Mouse (Mus musculus): ENCODE data around the gene Tmprss3. TPM values are rescaled to one million over a fixed set of nuclear protein-coding genes. Genes with fewer than 3 reads are reported as not detected.
A peak's percentile ranks its signal among the peaks of the same experiment; 100 is the strongest.

The Tmprss3 gene
- polyA plus RNA-seq, 1 experiment from 2014 or later = 0.16 TPM

DNA sequence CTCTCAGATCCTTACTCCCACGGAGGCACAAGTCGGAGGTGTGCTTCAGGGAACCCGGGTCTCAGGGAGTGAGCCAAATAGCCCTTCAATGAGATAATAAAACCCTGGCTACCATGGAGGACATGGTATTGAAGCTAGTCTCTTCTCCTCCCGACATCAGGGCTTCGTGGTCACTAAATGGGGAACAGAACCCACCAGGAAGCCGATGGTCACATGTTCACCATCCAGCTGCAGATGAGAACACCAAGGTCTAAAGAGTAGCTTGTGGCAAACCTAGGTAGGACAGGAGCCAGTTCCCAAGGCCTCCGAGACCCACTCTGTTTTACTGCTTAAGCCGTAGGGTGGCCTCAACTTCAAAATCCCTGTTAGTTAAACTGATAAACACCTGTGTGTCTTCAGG, 9.9 kb upstream of the Tmprss3 start:
- Histone ChIP-seq H3K4me3 (ENCODE audit: low read depth, low read length) (no peak overlapping the region), H3K27me3 (ENCODE audit: control insufficient read depth, insufficient read depth, low read length) (no peaks in the 10 kb centered on the region), H3K9me3 (ENCODE audit: control insufficient read depth, low read length) (no peaks in the 10 kb centered on the region), H3K4me1 (ENCODE audit: control insufficient read depth, insufficient read depth, low read length) (no peaks in the 10 kb centered on the region), H3K36me3 (ENCODE audit: control insufficient read depth, insufficient read depth, low read length) (no peaks in the 10 kb centered on the region), H3K9ac (ENCODE audit: low read length) (no peak overlapping the region), H3K27ac (ENCODE audit: low read depth, low read length) (no peak overlapping the region), H3K4me2 (no peak overlapping the region)
- no peak for DNase-seq (ENCODE audit: low spot score, missing footprints)
- ATAC-seq (ENCODE audit: low FRiP score) = no peak
- 91% methylated on average over 8 of the region's 8 CpGs for WGBS

DNA sequence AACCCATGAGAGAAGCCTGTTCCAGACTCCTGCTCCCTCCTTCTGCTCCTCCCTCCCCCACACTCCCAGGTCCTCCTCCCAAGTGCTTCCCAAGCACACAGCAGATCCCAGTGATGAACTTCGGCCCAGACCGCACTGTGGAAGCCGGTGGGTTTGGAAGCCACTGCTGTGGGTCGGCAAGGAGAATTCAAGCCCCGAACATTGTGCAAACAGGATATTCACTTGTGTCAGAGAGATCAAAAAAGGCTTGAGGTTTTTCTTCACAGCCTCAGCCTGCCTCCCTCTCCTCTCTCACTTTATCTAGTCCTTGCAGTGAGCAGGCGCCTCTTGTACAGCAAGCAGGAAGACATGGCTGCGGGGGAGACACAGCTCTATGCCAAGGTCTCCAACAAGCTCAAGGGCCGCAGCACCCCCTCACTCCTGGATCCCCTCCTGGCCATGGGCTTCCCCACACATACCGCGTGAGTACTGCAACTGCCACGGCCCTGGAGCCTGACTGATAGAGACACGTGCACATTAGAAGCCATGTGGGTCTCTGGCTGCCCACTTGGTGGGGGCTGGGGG, 9.1 kb upstream of the Tmprss3 start, which contains the start of gene Ubash3a:
Gene Ubash3a (plus strand): TSS at position 103 of the 564 bp plus-strand sequence.
- Histone ChIP-seq H3K27ac (ENCODE audit: low read depth, low read length) (no peak within 1 kb of the TSS), H3K27me3 (ENCODE audit: control insufficient read depth, insufficient read depth, low read length) (no peaks in the 10 kb centered on the region), H3K4me2 (no peak within 1 kb of the TSS), H3K4me3 (ENCODE audit: low read depth, low read length) (no peak within 1 kb of the TSS), H3K4me1 (ENCODE audit: control insufficient read depth, insufficient read depth, low read length) (no peaks in the 10 kb centered on the region), H3K9ac (ENCODE audit: low read length) (no peak within 1 kb of the TSS), H3K9me3 (ENCODE audit: control insufficient read depth, low read length) (no peaks in the 10 kb centered on the region), H3K36me3 (ENCODE audit: control insufficient read depth, insufficient read depth, low read length) (no peaks in the 10 kb centered on the region)
- WGBS = 86% methylated on average over 12 of the region's 12 CpGs
- DNase-seq (ENCODE audit: low spot score, missing footprints) (no peak), ATAC-seq (ENCODE audit: low FRiP score) (no peak)

GRCm38 (mm10) chr17:31196283-31196682, 2.5 kb downstream of the Tmprss3 start:
- Histone ChIP-seq H3K4me1 (ENCODE audit: control insufficient read depth, insufficient read depth, low read length) (no peaks in the 10 kb centered on the region), H3K4me2 (no peak overlapping the region), H3K9me3 (ENCODE audit: control insufficient read depth, low read length) (no peaks in the 10 kb centered on the region), H3K9ac (ENCODE audit: low read length) (no peak overlapping the region), H3K27me3 (ENCODE audit: control insufficient read depth, insufficient read depth, low read length) (no peaks in the 10 kb centered on the region), H3K4me3 (ENCODE audit: low read depth, low read length) (no peak overlapping the region), H3K36me3 (ENCODE audit: control insufficient read depth, insufficient read depth, low read length) (no peaks in the 10 kb centered on the region), H3K27ac (ENCODE audit: low read depth, low read length) (no peak overlapping the region)
- WGBS = 90% methylated on average over 7 of the region's 7 CpGs
- ATAC-seq (ENCODE audit: low FRiP score) (no peak), DNase-seq (ENCODE audit: low spot score, missing footprints) (no peak)

DNA sequence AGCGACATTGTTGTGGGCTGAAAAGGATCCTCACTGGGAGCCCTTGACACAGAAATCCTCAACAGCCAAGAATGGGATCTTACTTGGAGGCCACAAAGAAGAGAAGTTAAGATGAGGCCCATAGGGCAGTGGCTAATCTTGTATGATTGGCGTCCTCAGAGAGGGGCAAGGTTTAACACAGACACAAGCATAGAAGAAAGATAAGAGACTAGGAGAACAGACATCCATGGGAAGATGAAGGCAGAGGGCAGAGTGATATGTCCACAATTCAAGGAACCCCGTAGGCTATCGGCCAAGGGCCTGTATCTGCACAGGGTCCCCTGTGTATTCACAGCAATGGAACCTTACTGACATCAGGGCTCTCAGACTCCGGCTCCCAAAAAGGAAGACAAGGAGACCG, 3.6 kb downstream of the Tmprss3 start:
- DNase-seq (ENCODE audit: low spot score, missing footprints) = no peak
- Histone ChIP-seq H3K27me3 (ENCODE audit: control insufficient read depth, insufficient read depth, low read length) (no peaks in the 10 kb centered on the region), H3K4me2 (no peak overlapping the region), H3K4me1 (ENCODE audit: control insufficient read depth, insufficient read depth, low read length) (no peaks in the 10 kb centered on the region), H3K9me3 (ENCODE audit: control insufficient read depth, low read length) (no peaks in the 10 kb centered on the region), H3K36me3 (ENCODE audit: control insufficient read depth, insufficient read depth, low read length) (no peaks in the 10 kb centered on the region), H3K9ac (ENCODE audit: low read length) (no peak overlapping the region), H3K27ac (ENCODE audit: low read depth, low read length) (no peak overlapping the region), H3K4me3 (ENCODE audit: low read depth, low read length) (no peak overlapping the region)
- no peak for ATAC-seq (ENCODE audit: low FRiP score)
- 62% methylated on average over 6 of the region's 6 CpGs for WGBS

- Histone ChIP-seq H3K4me2 (no peak overlapping the region), H3K9ac (ENCODE audit: low read length) (no peak overlapping the region), H3K4me1 (ENCODE audit: control insufficient read depth, insufficient read depth, low read length) (no peaks in the 10 kb centered on the region), H3K27ac (ENCODE audit: low read depth, low read length) (no peak overlapping the region), H3K36me3 (ENCODE audit: control insufficient read depth, insufficient read depth, low read length) (no peaks in the 10 kb centered on the region), H3K27me3 (ENCODE audit: control insufficient read depth, insufficient read depth, low read length) (no peaks in the 10 kb centered on the region), H3K4me3 (ENCODE audit: low read depth, low read length) (no peak overlapping the region), H3K9me3 (ENCODE audit: control insufficient read depth, low read length) (no peaks in the 10 kb centered on the region)
- ATAC-seq (ENCODE audit: low FRiP score) (no peak), DNase-seq (ENCODE audit: low spot score, missing footprints) (no peak)
- WGBS = 88% methylated on average over 9 of the region's 9 CpGs
These were observed 5.4 kb downstream of the Tmprss3 start for GRCm38 (mm10) chr17:31193360-31193759.

DNA sequence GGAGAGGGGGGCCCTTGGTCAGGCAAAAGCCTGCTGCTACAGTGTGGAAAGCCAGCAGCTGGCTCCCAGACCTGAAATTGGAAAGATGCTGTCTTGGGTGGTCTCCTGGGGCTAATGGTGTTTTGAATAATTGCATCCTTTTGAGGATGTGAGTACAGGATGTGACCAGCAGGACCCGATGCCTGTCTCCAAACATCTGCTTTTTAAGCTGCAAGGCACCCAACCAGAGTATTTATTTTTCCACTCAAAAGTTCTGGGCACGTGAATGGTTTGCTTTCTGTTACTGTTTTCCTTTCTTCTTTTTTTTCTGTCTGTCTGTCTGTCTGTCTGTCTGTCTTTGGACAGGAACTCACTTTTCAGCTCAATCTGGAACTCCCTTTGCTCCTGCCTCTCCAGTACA, 6.1 kb downstream of the Tmprss3 start:
- no peaks in the 10 kb centered on the region for H3K36me3 ChIP-seq (ENCODE audit: control insufficient read depth, insufficient read depth, low read length)
- no peak overlapping the region for H3K27ac ChIP-seq (ENCODE audit: low read depth, low read length)
- ATAC-seq (ENCODE audit: low FRiP score) (no peak), DNase-seq (ENCODE audit: low spot score, missing footprints) (no peak)
- 55% methylated on average over 2 of the region's 2 CpGs for WGBS
- H3K4me1 ChIP-seq (ENCODE audit: control insufficient read depth, insufficient read depth, low read length) = no peaks in the 10 kb centered on the region
- H3K4me3 ChIP-seq (ENCODE audit: low read depth, low read length) = no peak overlapping the region
- no peak overlapping the region for H3K9ac ChIP-seq (ENCODE audit: low read length)
- no peaks in the 10 kb centered on the region for H3K9me3 ChIP-seq (ENCODE audit: control insufficient read depth, low read length)
- H3K4me2 ChIP-seq = no peak overlapping the region
- H3K27me3 ChIP-seq (ENCODE audit: control insufficient read depth, insufficient read depth, low read length) = no peaks in the 10 kb centered on the region

GRCm38 (mm10) chr17:31191825-31192224, 7.0 kb downstream of the Tmprss3 start:
- no peak for ATAC-seq (ENCODE audit: low FRiP score)
- Histone ChIP-seq H3K9ac (ENCODE audit: low read length) (no peak overlapping the region), H3K9me3 (ENCODE audit: control insufficient read depth, low read length) (no peaks in the 10 kb centered on the region), H3K36me3 (ENCODE audit: control insufficient read depth, insufficient read depth, low read length) (no peaks in the 10 kb centered on the region), H3K27ac (ENCODE audit: low read depth, low read length) (no peak overlapping the region), H3K4me2 (no peak overlapping the region), H3K27me3 (ENCODE audit: control insufficient read depth, insufficient read depth, low read length) (no peaks in the 10 kb centered on the region), H3K4me3 (ENCODE audit: low read depth, low read length) (no peak overlapping the region), H3K4me1 (ENCODE audit: control insufficient read depth, insufficient read depth, low read length) (no peaks in the 10 kb centered on the region)
- DNase-seq (ENCODE audit: low spot score, missing footprints) = no peak
- WGBS = 80% methylated on average over 8 of the region's 8 CpGs

GRCm38 (mm10) chr17:31187370-31187769, 11.4 kb downstream of the Tmprss3 start:
- WGBS = 27% methylated on average over 4 of the region's 4 CpGs
- Histone ChIP-seq H3K4me3 (ENCODE audit: low read depth, low read length) (no peak overlapping the region), H3K36me3 (ENCODE audit: control insufficient read depth, insufficient read depth, low read length) (no peaks in the 10 kb centered on the region), H3K9ac (ENCODE audit: low read length) (no peak overlapping the region), H3K4me2 (no peak overlapping the region), H3K27ac (ENCODE audit: low read depth, low read length) (no peak overlapping the region), H3K4me1 (ENCODE audit: control insufficient read depth, insufficient read depth, low read length) (no peaks in the 10 kb centered on the region), H3K27me3 (ENCODE audit: control insufficient read depth, insufficient read depth, low read length) (no peaks in the 10 kb centered on the region), H3K9me3 (ENCODE audit: control insufficient read depth, low read length) (no peaks in the 10 kb centered on the region)
- peak; percentile 88 for DNase-seq (ENCODE audit: low spot score, missing footprints)
- ATAC-seq (ENCODE audit: low FRiP score) = no peak

DNA sequence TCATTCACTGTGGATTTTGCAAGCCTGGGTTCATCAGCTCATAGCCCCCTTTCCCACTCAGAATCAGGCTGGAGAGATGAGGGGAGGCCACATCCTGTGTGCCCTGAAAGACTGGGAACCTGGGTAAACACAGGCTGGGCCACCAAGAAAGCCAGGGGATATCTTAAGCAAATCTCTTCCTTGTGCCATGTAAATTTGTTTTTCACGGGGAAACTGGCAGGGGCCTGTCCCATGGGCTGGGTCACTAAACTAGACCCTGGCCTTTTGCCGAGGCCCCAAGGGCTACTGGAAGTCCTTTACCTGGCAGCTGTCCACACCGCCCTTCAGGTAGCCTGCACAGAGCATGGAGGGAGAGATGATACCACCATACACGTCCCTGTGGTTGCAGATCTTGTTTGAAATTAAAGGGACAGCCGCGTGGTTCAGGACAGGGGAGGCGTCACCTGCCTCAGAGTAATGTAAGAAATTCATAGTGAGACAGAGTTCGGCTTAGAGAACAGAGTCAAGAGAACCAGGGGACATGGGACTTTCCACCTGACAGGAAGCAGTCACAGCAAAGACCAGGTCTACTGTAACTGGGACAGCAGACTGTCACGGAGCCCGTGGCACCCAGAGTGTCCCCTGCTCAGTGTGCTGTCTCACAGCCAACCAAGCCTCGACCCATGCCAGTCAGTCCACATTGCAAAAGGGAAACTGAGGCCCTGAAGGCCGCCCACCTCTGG, 14.3 kb downstream of the Tmprss3 start:
- Histone ChIP-seq H3K4me3 (ENCODE audit: low read depth, low read length) (no peak overlapping the region), H3K27me3 (ENCODE audit: control insufficient read depth, insufficient read depth, low read length) (no peaks in the 10 kb centered on the region), H3K9ac (ENCODE audit: low read length) (no peak overlapping the region), H3K4me2 (no peak overlapping the region), H3K9me3 (ENCODE audit: control insufficient read depth, low read length) (no peaks in the 10 kb centered on the region), H3K27ac (ENCODE audit: low read depth, low read length) (no peak overlapping the region), H3K4me1 (ENCODE audit: control insufficient read depth, insufficient read depth, low read length) (no peaks in the 10 kb centered on the region), H3K36me3 (ENCODE audit: control insufficient read depth, insufficient read depth, low read length) (no peaks in the 10 kb centered on the region)
- WGBS = 81% methylated on average over 12 of the region's 12 CpGs
- ATAC-seq (ENCODE audit: low FRiP score) = no peak
- no peak for DNase-seq (ENCODE audit: low spot score, missing footprints)

Measured in midbrain, embryonic 11.5 days (tissue).